Mouse (Mus musculus) small intestine, adult 2 months (tissue): ENCODE measurements around the gene Tbck.

Experiments used
- CTCF ChIP-seq: fragments of 200-500 bp; IDR thresholded peaks from 2 replicates; pipeline ENCODE4 v1.5.1; 2012; ENCODE audit warnings: low read depth, mild to moderate bottlenecking, control low read depth, inconsistent platforms, low read length, moderate library complexity, mixed read lengths; ENCODE audit not compliant: insufficient replicate concordance, insufficient read length; ENCODE audit errors: extremely low read depth
- POLR2A ChIP-seq: fragments of 200-500 bp; IDR thresholded peaks from 2 replicates; pipeline ENCODE4 v1.6.1; 2012; ENCODE audit warnings: low read depth, mild to moderate bottlenecking, control low read depth, inconsistent platforms, low read length, moderate library complexity

DNA sequence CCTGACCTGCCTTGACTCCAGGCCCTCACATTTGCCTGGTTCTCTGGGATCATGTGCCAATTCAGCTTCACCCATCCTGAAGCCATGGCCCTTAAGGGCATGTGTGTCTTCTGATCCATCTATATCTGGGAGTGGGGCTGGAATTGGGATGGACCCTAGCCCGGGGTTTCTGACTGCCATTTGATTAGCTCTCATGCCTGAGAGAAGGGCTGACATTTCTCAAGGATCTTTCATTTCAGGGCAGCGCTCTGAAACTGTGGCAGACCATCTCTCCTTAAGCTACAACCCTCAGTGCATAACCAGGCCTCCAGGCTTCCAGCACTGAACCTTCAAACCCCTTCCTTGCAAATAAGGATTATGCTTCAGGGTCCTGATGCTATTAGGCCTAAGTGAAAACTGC lies 166.5 kb downstream of the Tbck start:
- TF ChIP-seq CTCF (no peak), POLR2A (no peak)
